Mouse (Mus musculus) heart, adult 8-10 months (tissue): Measurements from ENCODE around the gene Cxcr5. TPM values are rescaled to one million over a fixed set of nuclear protein-coding genes. Genes with fewer than 3 reads are reported as not detected.
"Not testable (repeated sequence)": the region's sequence is repeated elsewhere in the genome, so short reads cannot be mapped to it uniquely, and the experiment has no call there.

Source experiments
- DNase-seq: peaks from one replicate; pipeline ENCODE4 v3.0.0; 2022; ENCODE audit warnings: low spot score
- total RNA-seq, 4 experiments: library from RNA; stranded (reverse); gene quantifications; 2 replicates each; pipeline ENCODE4 v1.2.4; 2022

Gene Cxcr5
- total RNA-seq, 4 experiments from 2014 or later, result 0.11 to 0.72 (median 0.14) TPM; not detected in 1

DNA sequence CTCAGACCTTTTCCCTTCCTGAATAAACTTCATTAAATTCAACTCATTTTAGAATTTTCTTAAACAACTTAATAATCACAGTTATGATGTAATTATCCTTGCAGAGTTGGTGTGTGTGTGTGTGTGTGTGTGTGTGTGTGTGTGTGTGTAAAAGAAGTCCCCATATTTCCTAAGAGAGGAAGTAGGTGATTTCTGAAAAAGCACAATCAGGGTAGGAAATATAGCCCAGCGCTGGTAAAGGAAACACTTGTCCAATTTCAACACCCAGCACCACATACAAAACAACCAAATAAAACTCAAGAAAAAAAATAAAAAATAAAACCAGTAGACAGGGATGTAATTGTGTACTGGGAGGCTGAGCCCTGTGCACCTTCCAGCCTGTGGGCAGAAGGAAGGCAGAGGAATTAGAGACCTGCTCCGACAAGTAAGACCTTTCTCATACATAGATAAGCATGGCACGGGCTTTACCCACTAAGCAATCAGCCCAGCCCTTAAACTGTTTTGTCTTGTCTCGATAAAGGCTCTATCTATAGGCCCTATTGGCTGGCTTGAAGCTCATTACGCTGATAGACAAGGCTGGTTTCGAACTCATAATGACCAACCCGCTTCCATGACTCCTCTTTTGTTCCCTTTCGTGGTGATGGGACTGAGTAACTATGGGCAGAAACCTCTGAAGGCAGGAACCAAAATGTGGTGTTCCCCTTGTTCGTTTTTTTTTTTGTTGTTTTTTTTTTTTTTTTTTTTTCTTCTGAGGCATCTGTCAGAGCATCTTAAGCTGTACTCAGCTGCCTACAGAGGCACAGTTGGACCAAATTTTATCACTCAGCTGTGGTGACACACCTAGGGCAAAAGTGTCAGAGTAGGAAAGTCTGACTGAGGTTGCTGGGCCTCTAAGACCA is 25.8 kb upstream of the Cxcr5 start:
- no peak for DNase-seq

DNA sequence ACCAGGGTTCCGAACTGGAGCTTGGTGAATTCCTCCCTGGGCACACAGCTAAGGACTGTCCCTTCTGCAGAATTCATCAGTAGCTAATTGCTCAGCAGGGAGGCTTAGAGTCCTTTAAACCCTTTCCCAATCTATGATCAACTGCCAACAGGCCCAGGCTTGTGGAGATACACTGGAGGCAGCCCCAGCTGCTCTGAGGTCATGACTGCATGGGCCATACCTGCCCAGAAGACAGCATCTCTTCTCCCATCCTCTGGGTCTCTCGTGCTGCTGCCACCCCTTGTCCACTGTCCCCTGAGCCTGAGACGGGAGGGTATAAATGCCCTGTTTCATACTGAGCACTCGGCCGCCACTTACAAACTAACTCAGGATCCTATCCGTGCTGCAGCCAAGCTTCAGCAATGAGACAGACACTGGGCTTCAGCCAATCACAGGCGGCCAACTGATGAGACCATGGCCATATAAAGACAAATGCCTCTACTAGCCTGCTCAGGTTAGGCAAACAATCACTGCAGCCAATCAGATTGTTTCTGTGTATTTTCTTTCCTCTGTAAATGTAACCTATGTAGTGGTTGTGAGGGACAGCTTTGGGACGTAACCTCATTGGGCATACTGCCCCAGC is 25.1 kb upstream of the Cxcr5 start:
- DNase-seq, result no peak

DNA sequence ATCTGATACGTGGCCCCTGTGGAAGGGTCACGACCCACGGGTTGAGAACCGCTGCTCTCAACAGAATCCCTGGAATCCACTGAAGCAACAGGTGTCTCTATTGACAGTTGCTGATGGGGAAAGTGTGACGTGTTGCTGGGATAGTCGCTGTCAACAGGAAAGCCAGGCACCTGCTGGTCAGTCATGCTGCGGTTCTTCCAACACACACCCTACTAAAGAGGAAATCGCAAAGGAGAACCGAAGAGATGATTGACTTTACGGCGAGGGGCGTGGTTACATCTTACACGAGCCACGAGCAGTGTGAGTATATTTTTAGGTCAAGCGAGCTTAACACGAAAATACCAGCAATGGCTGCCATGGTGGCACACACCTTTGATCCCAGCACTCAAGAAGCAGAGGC is 20.7 kb upstream of the Cxcr5 start:
- DNase-seq, result no peak

DNA sequence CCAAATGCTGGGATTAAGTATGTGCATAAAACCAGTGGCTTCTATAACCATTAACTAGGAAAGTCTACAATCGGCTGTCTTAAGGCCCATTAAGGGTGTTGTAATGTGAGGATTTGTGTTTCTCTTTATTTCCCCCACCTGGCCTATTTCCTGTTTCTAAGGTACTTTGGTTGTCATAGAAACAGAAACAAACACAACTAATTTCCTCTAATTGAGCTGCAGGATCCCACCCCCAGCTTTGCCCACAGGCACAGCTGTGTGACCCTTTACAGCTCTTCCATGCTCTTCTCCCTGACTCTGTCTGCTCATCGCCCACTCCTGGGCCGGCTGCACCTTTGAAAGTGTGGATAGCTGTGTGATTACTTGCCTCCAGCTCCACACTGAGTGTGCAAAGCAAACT is 19.7 kb upstream of the Cxcr5 start:
- no peak for DNase-seq

DNA sequence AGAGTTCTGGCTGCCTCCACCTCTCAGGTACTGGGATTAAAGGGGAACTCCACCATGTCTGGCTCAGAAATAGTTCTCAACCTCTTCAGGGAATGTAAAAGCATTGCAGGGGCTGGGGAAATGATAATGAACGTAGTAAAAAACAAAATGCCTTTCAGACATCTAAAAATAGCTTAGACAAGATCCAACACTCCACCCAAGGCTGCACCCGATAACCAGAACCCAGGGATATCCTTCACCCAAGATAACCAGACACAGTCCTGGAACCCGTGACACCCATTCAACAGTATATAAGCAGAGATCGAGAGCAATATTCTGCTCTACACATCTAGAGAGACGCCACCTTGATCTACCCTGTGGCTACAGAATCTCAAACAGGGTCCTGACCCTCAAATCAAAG is 18.4 kb upstream of the Cxcr5 start:
- no peak for DNase-seq

DNA sequence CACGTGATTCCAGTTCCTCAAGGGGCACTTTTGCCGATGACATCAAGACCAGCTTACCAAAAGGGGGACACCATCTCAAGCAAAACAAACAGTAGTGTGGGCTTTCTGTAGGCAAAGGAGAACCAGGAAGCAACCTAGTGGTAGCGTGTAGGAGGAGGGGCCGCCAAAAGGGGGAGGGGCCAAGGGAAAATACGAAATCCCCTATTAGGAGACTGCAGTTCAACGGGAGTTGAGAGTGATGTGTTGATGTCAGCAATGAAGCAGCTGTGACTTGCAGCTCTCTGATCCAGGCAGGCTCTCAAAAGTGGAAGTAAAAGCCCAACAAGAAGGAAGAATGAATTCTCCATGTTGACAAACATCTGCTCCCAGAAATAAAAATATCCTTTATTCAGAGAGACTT is 17.7 kb upstream of the Cxcr5 start:
- DNase-seq, result no peak

DNA sequence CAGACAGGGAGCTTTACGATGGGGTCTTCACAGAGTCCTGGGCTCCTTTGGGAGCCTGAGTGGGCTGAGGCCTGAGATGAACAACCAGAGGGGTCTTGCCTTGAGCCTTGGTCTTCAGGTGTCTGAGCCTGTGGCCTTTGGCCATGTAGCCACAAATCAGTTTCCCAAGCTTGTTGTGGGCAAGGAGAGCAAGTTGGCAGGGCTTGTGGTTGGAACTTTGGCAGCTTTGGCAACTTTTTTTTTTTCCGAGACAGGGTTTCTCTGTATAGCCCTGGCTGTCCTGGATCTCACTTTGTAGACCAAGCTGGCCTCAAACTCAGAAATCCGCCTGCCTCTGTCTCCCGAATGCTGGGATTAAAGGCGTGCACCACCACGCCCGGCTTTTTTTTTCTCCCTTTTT is 14.4 kb upstream of the Cxcr5 start:
- DNase-seq, result not testable (repeated sequence)

DNA sequence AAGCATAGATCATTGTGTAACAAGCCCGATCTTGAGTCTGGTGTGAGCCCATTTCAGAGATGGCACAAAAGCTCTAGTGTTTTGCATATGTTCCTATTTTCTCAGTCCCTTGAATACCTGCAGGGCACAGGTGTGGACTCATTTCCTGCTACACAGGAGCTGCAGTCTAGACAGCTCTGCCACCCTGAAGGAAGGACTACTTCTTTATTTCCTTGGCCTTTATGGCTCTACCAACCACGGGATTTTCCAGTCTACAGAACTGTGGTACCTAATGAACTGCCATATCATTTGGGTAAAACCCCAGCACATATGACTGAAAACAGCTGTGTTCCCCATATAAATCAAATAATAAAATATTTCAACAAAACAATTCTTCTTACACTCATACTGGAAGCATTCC is 13.4 kb upstream of the Cxcr5 start:
- no peak for DNase-seq

DNA sequence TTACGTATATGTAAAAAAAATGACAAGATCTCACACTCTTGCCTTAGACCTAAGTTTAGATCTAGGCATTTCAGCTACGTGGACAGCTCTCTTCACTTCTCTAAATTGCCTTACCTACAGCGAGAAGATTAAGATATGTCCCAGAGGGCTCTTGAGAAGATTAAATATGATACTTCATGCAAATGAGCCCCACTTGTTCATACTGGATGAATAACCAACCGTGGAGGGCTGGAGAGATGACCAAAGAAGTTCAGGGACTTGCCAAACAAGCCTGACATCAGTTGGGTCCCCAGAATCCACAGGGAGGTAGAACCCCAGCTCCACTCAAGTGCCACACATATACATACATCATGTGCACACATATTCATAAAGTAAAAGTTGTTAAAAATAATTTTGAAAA is 11.6 kb upstream of the Cxcr5 start:
- no peak for DNase-seq

DNA sequence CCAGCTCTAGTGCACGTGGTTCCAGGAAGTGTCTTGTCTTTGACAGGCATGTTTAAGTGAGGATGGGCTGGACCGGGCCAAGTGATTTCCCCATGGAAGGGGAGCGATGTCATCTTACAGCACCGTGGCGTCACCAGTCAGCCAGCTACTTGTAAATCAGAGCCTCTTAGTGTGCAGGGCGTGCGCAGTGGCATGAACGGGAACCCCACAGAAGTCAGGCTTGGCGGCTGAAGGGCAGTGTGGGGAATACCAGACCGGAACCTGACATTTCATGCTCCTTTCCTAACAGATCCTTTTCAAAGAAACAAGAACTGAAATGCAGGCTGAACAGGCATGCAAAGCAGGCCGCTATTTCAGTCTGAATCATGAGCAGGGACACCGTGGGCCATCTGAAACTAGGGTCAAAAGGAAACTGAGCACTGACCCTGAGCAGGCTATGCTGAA is 9.3 kb upstream of the Cxcr5 start:
- no peak for DNase-seq

DNA sequence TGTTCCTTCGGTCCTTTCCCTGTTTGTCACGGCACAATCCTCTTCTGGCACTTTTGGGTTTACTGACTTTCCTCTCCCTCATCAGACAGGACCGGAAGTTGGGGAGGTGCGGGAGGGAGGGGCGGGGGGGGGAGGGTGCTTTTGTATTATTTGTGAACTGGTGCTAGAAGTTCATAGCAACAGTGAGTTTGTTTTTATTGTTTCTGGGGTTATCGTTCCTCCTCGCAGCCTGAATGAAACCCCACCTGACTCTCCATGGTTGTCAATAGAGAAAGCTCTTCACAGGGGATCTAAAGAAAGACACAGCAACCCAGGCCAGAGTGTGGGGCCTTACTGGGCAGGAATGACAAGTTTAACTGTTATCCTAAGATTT is 6.4 kb upstream of the Cxcr5 start:
- DNase-seq, result no peak

DNA sequence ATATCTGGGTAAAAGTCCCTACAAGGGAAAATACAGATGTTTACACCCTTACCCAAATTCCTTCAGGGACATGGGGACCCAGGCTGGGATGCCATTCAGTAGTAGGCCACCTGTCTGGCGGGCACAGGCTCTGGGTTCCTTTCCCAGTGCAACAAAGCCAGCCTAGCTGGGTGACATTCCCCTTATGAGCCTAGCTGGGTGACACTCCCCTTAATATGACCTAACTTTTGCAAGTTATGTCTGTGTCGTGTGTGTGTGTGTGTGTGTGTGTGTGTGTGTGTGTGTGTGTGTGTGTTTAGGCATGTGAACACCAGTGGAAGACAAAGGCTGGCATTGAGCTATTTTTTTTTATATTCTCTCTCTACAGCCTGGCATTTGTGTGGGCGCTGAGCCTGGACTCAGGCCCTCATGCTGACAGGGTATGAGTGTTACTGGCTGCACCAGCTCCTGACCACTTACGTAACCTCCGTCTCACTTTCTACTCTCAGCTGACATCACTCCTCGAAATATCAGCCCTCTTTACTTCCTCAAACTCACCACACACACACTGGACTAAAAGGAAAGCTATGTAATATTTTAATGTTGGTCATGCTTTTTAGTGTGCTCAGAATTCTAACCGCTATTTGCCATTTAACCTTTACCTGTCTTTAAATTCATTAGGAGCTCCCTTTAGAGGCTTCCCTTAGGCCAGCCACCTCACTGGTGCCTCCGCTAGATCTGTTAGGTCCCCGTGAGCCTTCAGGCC is 5.8 kb upstream of the Cxcr5 start:
- DNase-seq, result peak; percentile 63

DNA sequence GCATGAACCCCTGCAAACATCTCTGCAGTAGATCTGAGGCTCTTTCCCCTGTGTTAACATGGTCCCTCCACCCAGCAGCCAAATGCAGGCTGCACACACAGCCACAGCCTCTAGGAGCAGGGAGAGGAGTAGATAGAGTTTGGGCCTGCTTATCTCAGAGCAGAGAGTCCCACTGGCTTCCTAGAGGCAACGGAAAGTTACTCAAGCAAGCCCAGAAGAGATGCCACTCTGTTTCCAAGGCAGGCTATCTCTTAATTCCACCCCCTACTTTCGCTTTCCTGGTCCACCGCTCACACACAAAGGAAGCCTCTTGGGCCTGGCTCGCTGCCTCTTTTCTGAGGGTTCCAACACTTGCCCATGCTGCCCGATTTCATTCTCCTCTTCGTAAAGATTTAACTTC is 3.7 kb upstream of the Cxcr5 start:
- DNase-seq, result no peak

DNA sequence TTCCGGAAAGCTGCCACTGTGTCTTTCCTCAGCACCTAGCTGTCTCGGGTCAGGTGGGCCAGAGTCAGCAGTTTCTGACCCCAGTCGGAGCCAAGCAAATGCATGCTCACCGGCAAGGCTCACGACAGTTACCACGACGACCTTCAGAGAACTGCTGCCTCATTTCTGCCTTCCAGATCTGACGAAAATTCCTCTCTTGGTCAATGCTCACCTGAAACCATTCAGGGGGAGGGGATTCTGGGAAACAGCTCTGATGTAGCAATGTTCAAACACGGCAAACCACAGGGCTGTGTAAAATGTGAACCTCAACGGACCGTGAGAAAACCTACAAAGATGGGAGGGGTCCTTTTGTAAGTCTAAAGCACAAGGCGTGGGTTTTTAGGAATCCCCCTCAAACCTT is 1.3 kb upstream of the Cxcr5 start:
- DNase-seq, result no peak

DNA sequence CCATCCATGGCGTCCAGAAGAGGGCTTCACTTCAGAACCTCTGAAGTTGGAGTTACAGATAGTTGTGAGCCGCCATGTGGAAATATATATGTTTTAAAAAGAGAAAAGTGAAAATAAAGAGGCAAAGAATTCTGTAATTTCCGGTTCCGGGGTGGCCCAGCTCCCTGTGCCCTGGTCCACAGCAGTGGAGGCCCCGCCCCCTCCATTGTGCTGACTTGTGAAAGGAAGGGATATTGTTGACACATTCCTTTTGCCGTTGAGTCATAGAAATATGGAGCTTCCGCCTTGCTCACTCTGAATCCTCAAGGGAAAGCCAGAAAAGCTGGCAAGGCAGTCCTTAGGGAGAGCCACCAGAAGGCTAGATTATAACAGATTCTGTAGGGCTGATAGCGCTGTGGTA is 9.5 kb downstream of the Cxcr5 start:
- peak; percentile 25 for DNase-seq

DNA sequence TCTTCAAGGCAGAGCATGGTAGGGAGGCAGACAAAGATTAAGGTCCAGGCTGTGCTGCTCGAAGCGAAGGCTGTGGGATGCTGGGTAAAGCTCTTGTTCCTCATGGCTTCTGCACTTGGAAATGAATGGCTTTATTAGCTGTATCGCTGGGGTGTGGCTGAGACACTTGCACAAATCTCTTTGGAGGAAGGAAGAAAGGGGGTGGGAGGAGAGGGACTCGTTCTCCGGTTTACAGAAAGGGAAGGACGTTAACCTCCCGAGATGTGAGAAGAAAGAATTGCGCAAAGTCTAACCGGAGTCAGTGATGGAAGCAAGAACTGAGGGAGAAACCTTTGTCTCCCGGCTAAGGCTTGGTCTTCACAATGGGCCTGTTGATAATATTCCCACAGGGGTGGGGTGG is 10.5 kb downstream of the Cxcr5 start:
- DNase-seq, result no peak

DNA sequence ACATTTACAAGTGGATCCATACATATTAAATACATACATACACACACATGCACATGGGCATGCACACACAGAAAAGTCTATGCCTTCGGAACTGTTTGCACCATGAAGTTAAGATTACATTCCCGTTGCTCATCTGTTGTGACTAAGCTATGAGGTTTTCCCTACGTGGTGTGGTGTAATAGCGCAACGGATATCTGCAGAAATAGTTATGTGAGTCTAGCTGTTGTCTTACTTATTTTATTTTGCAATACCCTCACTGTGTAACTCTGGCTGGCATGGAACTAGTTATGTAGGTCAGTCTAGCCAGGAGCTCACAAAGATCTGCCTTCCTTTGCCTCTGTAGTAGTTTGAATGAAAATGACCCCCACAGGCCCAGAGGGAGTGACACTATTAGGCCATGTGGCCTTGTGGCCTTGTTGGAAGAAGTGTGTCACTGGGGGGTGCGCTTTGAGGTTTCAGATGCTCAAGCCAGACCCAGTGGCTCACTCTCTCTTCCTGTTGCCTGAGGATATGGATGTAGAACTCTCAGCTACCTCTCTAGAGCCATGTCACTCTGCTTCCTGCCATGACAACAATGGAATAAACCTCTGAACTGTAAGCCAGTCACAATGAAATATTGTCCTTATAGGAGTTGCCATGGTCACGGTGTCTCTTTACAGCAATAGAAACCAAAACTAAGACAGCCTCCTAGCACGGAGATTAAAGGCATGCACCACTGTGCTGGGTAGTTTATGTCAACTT is 13.1 kb downstream of the Cxcr5 start:
- DNase-seq, result no peak

DNA sequence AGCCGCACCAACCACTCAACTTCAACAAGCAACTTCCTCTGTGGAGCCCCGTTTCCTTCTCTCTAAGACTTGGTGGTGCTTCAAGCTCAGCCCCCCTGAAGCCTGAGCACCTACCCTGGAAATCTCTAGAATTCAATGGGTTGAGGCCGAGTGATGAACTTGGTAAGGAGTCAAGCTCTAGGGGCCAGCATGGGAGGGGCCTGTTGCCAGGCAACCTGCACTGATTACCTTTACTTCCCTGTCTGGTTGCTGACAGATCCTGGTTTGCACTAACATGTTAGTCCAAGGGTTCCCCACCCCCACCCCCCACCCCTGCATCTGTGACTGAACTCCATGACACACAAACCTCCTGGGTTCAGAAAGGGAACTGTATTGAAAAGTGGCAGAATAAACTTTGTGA is 16.7 kb downstream of the Cxcr5 start:
- DNase-seq, result no peak

DNA sequence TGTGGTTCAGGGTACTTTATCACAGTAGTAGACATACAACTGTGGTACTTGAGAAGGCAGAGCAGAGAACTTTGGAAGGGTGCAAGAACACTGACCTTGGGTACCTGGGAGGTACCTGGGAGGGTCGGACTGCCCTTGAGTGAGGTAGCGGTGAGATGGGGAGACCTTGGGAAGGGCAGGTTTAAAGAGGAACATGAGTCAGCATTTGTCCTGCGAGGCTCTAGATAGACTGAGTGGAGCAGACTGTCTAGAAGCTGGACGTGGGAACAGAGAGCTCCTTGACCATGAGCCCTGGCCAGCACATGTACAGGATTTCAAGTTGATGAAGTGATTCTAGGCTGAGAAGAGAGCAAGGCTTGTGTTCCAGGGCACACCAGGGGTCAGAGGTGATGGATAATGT is 19.3 kb downstream of the Cxcr5 start:
- DNase-seq, result no peak

DNA sequence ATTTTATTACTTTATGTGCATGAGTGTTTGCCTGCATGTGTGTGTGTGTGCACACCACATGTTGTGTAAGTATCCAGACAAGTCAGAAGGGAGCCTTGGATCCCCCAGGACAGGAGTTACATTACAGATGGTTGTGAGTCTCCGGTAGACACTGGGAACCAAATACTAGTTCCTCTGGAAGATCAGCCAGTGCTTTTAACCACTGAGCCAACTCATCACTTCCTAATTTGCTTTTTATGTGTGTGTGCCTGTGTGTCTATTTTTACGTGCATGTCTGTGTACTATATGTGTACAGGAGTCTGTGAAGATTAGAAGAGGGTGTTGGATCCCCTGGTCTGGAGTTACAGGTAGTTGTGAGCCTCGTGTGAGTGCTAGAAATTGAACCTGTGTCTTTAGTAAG is 21.0 kb downstream of the Cxcr5 start:
- no peak for DNase-seq

DNA sequence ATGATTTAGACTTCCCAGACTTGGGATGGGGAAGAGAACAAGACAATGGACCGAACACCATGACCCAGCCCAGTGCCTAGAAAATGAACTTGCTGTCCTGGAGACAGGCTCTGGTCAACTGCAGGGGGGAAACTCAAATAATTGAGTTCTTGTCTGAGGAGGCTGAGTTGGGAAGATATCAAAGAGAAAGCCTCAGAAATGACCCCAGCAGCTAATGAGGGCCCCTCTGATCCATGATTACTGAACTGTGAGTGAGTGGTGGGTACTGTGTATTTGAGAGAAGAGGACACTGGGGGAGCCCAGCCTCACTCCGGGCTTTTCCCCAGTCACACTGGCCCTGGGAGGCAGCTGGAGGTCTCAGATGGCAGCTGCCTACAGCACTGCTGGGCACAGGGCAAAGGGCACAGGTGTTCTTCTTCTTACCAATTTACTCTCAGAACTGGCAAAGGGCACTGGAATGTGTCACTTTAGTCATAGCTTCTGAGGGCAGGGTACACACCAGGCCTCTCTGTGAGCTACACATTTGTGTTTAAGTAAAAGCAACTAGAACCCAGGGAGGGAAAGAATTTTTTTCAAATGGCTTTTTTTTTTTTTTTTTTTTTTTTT is 21.8 kb downstream of the Cxcr5 start:
- no peak for DNase-seq
